Mouse (Mus musculus) liver, postnatal 0 days (tissue): ENCODE results near the gene Terb1. TPM values are rescaled to one million over a fixed set of nuclear protein-coding genes. Genes with fewer than 3 reads are reported as not detected.
A peak's percentile ranks its signal among the peaks of the same experiment; 100 is the strongest.

Source experiments
- ATAC-seq: fragments of 200-750 bp; cut with Nextera tagmentation; 2 replicates; pipeline ENCODE4 v1.8.0; 2017; ENCODE audit warnings: mild to moderate bottlenecking, moderate library complexity
- DNase-seq: peaks from one replicate; pipeline ENCODE4 v3.0.0-alpha.2; 2016
- H3K27ac ChIP-seq: fragments of 300-500 bp; sonication (generic); 2 replicates; pipeline ENCODE4 v1.5.1; 2014; ENCODE audit warnings: antibody characterized with exemption, moderate library complexity, mild to moderate bottlenecking, low read depth
- H3K27me3 ChIP-seq: fragments of 300-500 bp; sonication (generic); 2 replicates; pipeline ENCODE4 v1.6.1; 2014; ENCODE audit warnings: low read length, control low read depth, mixed read lengths; ENCODE audit not compliant: insufficient read depth
- H3K36me3 ChIP-seq: fragments of 300-500 bp; sonication (generic); replicated peaks from 2 replicates; pipeline ENCODE4 v1.6.1; 2014; ENCODE audit warnings: mild to moderate bottlenecking, control low read depth, low read length, moderate library complexity, mixed read lengths; ENCODE audit not compliant: insufficient read depth
- H3K4me1 ChIP-seq: fragments of 300-500 bp; sonication (generic); 2 replicates; pipeline ENCODE4 v1.6.1; 2014; ENCODE audit warnings: antibody characterized with exemption, mild to moderate bottlenecking, control low read depth; ENCODE audit not compliant: insufficient read depth
- H3K4me2 ChIP-seq: fragments of 300-500 bp; sonication (generic); 2 replicates; pipeline ENCODE4 v1.6.1; 2014; ENCODE audit warnings: low read depth, mild to moderate bottlenecking, low read length, moderate library complexity, mixed read lengths
- H3K4me3 ChIP-seq: fragments of 300-500 bp; sonication (generic); 2 replicates; pipeline ENCODE4 v1.5.1; 2014; ENCODE audit warnings: low read depth, low read length
- H3K9ac ChIP-seq: fragments of 300-500 bp; sonication (generic); replicated peaks from 2 replicates; pipeline ENCODE4 v1.6.1; 2014; ENCODE audit warnings: mild to moderate bottlenecking, moderate library complexity
- H3K9me3 ChIP-seq: fragments of 300-500 bp; sonication (generic); 2 replicates; pipeline ENCODE4 v1.6.1; 2016; ENCODE audit warnings: mild to moderate bottlenecking, control low read depth, low read length, mixed read lengths
- CTCF ChIP-seq: sonication (generic); IDR thresholded peaks from 2 replicates; pipeline ENCODE4 v1.5.1; 2016; ENCODE audit warnings: antibody characterized with exemption, low read depth
- EP300 ChIP-seq: IDR thresholded peaks from 2 replicates; pipeline ENCODE4 v1.6.1; 2016; ENCODE audit warnings: antibody characterized with exemption, low read depth, mild to moderate bottlenecking
- WGBS: fragments of 180-500 bp; shearing (Covaris S2); extraction: QIAGEN DNeasy Blood & Tissue Kit; methylation state at CpG from one replicate; pipeline ENCODE4 v1.1.7; 2014; ENCODE audit not compliant: insufficient replicate concordance; 5-methylcytosine and 5-hydroxymethylcytosine counted together
- polyA plus RNA-seq: library from polyadenylated mRNA; unstranded; fragments of >200 nt; fragmentation: Nextera tagmentation; extraction: Ambion mirVana; gene quantifications from 2 replicates; pipeline ENCODE4 v1.2.1, GENCODE M21; 2015

Gene Terb1
- polyA plus RNA-seq, 1 experiment from 2014 or later = 0.05 TPM

DNA sequence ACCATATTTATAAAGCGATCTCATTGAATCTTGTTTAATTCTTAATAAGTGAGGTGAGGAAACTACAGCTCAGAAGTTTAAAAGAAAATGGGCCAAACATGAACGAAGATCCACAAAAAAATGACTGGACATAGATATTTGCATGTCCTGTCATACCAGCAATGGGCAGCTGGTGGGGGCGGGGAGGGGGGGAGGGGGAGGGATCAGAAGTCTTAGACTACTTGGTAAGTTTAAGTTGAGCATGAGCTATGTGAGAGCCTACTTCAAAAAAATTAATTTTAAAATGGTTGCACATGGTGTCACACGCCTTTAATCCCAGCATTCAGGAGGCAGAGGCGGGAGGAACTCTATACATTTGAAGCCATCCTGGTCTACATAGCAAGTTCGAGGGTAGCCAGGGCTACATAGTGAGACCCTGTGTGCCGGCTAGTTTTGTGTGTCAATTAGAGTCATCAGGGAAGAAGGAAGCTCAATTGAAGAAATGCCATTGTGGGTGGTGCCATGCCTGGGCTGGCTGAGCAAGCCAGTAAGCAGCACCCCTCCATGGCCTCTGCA lies 66.5 kb downstream of the Terb1 start:
- H3K27ac ChIP-seq = peak overlapping the region; percentile 92
- no peak for TF ChIP-seq CTCF
- TF ChIP-seq EP300 = no peak
- no peaks in the 10 kb centered on the region for H3K9me3 ChIP-seq
- WGBS = 60% methylated on average over 7 of the region's 7 CpGs
- peak overlapping the region; percentile 100 for H3K4me3 ChIP-seq
- H3K36me3 ChIP-seq = peaks cover 21% of the 10 kb centered on the region
- no peak for DNase-seq
- H3K4me1 ChIP-seq = peaks cover 16% of the 10 kb centered on the region
- ATAC-seq = peak; percentile 9; the same call in 1 of the 2 replicates
- peak overlapping the region; percentile 96 for H3K9ac ChIP-seq
- no peaks in the 10 kb centered on the region for H3K27me3 ChIP-seq
- peak overlapping the region; percentile 94 for H3K4me2 ChIP-seq

- DNase-seq (peak; percentile 96), ATAC-seq (peak; percentile 93)
- H3K4me2 ChIP-seq = peak within 1 kb of the TSS; percentile 94
- H3K27me3 ChIP-seq = no peaks in the 10 kb centered on the region
- WGBS = 2% methylated on average over 74 of the region's 75 CpGs
- peak within 1 kb of the TSS; percentile 92 for H3K27ac ChIP-seq
- peaks cover 16% of the 10 kb centered on the region for H3K4me1 ChIP-seq
- H3K9ac ChIP-seq = peak within 1 kb of the TSS; percentile 96
- TF ChIP-seq CTCF = peak; percentile 95
- no peak for TF ChIP-seq EP300
- H3K9me3 ChIP-seq = no peaks in the 10 kb centered on the region
- peak within 1 kb of the TSS; percentile 100 for H3K4me3 ChIP-seq
- H3K36me3 ChIP-seq = peaks cover 26% of the 10 kb centered on the region
Observed at GRCm38 (mm10) chr8:104442299-104443124, 67.2 kb downstream of the Terb1 start, which contains the start of gene Dync1li2. Gene Dync1li2, minus strand, starts transcription at chr8:104443047.

- H3K9me3 ChIP-seq = no peaks in the 10 kb centered on the region
- DNase-seq (no peak), ATAC-seq (no peak)
- TF ChIP-seq EP300 (no peak), CTCF (no peak)
- H3K4me2 ChIP-seq = peak overlapping the region; percentile 94
- WGBS = 56% methylated on average over 7 of the region's 7 CpGs
- no peaks in the 10 kb centered on the region for H3K27me3 ChIP-seq
- H3K9ac ChIP-seq = peak overlapping the region; percentile 96
- no peak overlapping the region for H3K27ac ChIP-seq
- peaks cover 16% of the 10 kb centered on the region for H3K4me1 ChIP-seq
- H3K36me3 ChIP-seq = peaks cover 35% of the 10 kb centered on the region
- H3K4me3 ChIP-seq = peak overlapping the region; percentile 100
Observed at GRCm38 (mm10) chr8:104441613-104442012, 68.1 kb downstream of the Terb1 start.

DNA sequence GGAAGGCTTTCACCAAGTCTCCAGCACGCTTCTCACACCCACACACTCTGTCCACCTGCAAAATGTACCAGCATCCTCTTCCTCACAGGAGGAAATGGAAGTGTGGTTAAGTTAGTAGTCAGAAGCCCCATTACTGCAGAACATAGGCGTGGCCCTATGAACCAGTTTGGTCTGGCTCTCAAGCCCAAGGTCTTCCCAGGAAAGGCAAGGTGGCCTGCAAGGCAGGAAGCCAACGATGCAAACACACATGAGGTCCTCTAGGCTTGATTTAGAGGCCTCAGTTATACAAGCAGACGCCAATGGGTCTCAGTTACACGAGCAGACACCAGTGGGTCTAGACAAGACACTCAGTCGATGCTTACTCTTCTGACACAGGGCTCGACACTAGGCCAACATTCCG lies 70.2 kb downstream of the Terb1 start:
- no peak for DNase-seq
- no peak for ATAC-seq
- Histone ChIP-seq H3K9ac (no peak overlapping the region), H3K27ac (no peak overlapping the region), H3K36me3 (peaks cover 55% of the 10 kb centered on the region), H3K27me3 (no peaks in the 10 kb centered on the region), H3K4me1 (peaks cover 21% of the 10 kb centered on the region), H3K9me3 (no peaks in the 10 kb centered on the region), H3K4me3 (no peak overlapping the region), H3K4me2 (no peak overlapping the region)
- TF ChIP-seq EP300 (no peak), CTCF (no peak)
- 93% methylated on average over 8 of the region's 8 CpGs for WGBS

- Histone ChIP-seq H3K4me3 (no peak overlapping the region), H3K36me3 (peaks cover 68% of the 10 kb centered on the region), H3K4me1 (peaks cover 27% of the 10 kb centered on the region), H3K9me3 (no peaks in the 10 kb centered on the region), H3K4me2 (no peak overlapping the region), H3K27me3 (no peaks in the 10 kb centered on the region), H3K9ac (no peak overlapping the region), H3K27ac (no peak overlapping the region)
- no peak for DNase-seq
- ATAC-seq = no peak
- no peak for TF ChIP-seq CTCF
- TF ChIP-seq EP300 = no peak
- WGBS = 83% methylated on average over 13 of the region's 13 CpGs
Observed at GRCm38 (mm10) chr8:104437494-104438135, 72.1 kb downstream of the Terb1 start.

DNA sequence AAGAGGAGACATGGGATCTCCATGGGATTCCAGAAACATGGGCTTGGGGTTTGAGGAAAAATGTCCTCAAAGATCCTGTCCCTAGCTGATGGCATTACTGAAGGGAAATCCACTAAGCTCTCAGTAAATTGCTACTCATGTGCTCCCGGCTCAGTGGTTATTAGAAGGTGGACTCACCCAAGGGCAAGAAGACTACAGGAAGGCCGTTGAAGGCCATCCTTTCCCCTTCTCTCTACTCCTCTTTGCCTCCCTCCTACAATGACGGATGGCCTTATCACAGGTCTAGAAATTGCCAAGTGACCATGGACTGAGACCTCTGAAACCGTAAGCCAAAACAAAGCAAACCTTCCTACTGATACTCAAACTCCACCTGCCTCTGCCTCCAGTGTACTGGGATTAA lies 73.1 kb downstream of the Terb1 start:
- Histone ChIP-seq H3K27ac (peak overlapping the region; percentile 76), H3K36me3 (peaks cover 78% of the 10 kb centered on the region), H3K4me2 (no peak overlapping the region), H3K4me3 (no peak overlapping the region), H3K4me1 (peaks cover 22% of the 10 kb centered on the region), H3K27me3 (no peaks in the 10 kb centered on the region), H3K9ac (no peak overlapping the region), H3K9me3 (no peaks in the 10 kb centered on the region)
- DNase-seq = no peak
- 82% methylated on average over 4 of the region's 4 CpGs for WGBS
- no peak for ATAC-seq
- TF ChIP-seq EP300 (no peak), CTCF (no peak)
